Mouse (Mus musculus): ENCODE data around the gene Kifap3.

Kifap3 gene

DNA sequence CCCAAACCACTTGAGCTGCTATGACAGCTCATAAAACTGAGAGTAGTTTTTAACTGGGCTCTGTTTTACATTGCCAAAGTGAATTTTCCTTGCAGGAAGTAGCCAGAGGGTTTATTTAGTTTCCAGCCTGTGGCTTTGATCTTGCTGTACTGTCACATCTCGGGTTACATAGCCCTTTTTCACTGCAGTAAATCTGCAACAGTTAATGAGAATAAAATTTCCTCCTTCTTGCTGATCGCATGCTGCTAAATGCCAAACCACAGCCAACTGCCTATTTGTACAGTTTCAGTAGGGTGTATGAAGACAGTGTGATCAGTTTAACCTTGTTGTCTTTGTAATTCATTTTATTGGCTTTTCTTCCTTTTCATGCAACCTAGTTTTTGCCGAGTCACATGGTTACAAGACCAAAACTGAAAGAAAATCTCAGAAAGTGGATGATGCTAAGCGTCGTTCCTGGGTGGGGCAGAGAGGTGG lies 118.9 kb downstream of the Kifap3 start:
- no peak for DNase-seq

- no peak for DNase-seq
Measured at GRCm38 (mm10) chr1:163899575-163899974, 120.2 kb downstream of the Kifap3 start.

GRCm38 (mm10) chr1:163900168-163900567 lies 120.8 kb downstream of the Kifap3 start:
- DNase-seq, result no peak

DNA sequence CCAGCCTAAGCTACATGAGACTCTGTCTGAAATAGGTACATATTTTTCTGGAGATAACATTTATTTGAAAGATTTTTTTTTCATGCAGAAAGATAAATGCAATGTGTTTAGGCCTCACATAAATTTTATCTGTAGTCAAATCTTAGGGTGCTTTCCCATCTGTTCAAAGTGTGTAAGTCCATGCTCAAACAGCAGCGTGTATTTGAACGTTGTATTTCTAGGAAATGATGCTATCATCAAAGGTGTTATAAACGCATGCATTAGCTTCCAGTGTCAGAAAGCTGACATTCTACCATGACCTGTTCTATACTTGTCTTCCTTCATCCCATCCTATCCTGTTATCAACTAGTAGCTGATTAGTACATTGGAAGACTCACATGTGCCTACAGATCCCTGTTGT lies 124.0 kb downstream of the Kifap3 start:
- no peak for DNase-seq

GRCm38 (mm10) chr1:163907007-163907811 lies 127.8 kb downstream of the Kifap3 start:
- DNase-seq, result peak in 1 of 2 experiments; percentile 4

DNA sequence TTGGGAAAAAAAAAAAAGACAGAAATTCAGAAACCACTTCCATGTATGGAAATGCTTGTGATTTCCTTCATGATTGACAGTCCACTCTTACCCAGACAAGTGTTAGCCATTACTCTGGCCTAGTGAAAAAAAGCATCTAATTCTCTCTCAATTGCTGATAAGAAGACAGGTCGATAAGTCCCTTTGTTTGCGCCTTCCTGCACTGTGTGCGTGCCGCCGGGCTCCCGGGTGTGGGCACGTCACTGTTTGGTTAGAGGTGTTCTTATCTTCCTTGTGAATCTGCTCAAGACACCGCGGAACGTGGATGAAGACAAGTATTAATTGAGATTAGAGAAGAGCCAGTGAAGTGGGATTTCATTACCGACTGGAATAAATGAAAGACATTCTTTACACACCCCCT lies 129.0 kb downstream of the Kifap3 start:
- no peak for DNase-seq

DNA sequence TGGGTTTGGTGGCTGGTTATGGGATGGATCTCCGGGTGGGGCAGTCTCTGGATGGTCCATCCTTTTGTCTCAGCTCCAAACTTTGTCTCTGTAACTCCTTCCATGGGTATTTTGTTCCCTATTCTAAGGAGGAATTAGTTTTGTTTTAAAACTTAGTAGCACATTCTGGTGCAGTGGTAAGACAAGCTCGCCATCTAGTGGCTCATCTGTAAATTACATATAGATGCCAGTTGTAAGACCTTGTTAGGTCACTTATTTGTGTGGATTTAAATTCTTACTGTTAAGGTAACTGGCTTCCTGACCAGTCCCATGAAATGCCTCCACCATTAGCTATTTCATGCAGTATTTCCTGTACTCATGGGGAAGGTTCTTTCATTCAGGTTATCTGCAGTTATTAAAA lies 131.0 kb downstream of the Kifap3 start:
- DNase-seq, result peak in 1 of 2 experiments; percentile 19

DNA sequence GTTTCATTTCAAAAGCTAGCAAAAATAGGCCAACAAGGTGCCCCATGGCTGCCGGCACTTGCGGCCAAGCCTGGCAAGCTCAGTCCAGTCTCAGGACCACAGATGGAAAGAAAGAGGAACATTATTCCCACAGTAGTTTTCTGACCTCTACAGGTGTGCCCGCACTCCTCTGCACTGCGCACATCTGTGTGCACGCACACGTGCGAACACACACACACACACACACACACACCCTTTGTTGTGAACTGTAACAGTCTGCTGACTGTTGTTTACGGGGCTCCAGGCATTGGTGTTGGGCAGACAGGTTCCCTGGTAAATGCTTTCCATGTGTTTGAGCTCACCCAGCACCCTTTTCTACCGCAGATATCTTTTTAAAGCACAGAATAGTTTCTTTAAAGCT lies 131.4 kb downstream of the Kifap3 start:
- no peak for DNase-seq

DNA sequence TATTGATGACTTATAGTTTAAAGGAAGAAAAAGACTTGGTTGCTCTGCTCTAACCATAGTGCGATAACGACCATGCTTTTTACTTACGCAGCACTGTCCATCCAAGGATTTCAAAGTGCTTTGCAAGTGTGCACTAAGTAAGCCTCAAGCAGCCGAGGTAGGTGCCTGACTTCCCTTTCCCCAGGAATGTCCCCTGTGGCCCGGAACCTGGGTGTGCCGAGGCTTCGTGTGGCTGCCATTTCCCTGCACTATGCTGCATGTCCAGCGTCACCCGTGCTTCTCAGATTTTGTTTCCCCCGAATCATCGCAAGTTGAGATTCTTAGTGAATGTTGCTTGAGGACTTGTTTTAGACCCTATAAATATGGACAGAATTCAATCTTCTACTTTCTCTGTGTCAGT lies 132.6 kb downstream of the Kifap3 start:
- no peak for DNase-seq

DNA sequence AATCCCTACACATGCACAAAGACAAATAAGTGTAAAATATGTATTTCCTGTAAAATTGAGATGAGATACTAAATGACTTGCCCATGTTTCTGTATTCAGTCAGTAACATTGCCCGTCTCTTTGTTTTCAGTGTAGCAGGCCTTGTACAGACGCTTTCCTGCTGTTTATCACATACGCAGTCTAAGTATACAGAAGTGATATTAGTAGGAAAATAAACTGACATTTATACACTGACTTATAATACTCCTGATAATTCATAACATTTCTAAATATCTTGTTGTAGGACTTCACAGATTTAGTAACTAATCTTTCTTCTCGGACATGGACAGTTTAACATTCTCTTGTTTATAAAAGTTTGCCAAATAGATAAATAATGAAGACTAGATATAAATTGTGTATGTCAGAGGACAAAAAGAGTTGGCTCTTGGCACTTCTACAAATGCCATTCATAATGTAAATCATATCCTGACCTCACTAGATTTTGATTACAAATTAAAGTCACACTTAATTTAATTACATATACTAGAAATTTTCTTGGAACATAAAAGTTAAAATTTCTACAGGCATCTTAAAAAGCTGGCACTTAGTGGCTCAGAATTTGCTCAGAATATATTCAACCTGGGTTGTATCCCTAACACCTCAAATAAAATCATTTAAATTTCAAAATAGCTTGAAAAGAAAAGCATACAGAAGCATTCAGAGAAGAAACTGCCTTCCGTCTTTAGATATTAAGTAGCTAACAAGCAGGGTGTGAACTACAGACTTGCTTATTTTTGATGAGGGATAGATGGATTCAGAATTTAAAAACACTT lies 138.2 kb downstream of the Kifap3 start:
- no peak for DNase-seq

GRCm38 (mm10) chr1:163924093-163924492 lies 144.7 kb downstream of the Kifap3 start:
- DNase-seq, result no peak

DNA sequence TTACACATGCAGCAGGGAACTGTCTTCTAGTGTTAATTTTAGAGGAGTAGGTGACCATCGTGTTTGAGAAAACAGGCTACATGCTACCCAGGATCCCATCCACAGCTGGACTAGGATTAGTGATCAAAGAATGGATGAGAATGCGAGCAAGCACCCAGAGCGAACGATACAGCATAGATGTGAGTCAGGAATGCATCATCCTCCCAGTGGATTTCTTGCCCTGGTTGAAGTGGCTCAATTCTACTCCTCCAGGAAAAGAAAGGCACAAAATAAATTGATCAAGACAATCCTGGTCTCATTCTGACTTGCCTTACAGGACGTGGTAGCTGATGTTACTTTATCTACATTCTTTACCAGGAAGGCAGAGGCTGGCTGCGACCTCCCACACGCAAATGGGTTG lies 149.5 kb downstream of the Kifap3 start, which contains the start of gene Scyl3:
Gene Scyl3, plus strand, starts transcription at position 255 of the 400 bp plus-strand sequence.
- no peak for DNase-seq

DNA sequence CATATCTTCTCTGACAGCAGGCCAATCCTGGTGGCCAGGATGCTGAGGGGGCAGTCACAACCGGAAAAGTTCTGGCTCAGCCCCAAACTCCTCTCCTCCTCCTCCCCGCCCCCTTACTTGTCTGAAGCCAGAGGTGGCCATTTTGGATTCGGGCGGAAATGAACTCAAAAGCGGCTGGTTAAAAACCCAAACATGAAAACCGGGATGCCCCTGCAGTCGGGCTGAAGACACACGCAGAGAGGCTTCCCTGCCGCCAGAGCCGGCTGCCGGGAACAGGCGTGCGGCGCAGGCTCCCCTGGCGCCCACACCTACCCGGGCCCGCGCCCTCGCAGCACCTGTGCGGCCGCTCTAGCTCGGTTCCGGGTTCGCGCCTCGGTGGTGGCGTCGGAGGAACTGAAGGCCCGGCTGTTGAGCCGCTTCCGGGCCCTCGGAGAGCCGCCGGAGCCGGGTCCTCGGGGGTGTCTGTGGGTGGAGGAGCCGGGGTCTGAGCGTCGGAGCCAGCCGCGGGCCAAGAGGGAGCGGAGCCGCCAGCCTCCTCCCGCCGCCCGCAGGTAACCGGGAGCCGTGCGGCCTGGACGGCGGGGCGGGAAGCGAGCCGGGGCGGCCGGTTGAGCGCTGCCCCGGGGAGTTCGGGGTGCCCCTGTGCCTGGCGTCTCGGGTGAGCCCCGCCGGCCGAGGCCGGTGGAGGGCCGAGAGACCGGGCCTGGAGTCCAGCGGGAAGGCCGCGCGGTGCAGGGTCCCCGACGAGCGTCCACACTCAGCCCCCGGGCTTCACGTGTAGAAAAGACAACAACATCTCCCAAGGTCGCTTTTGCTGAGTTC lies 150.5 kb downstream of the Kifap3 start:
- DNase-seq, result peak; percentile 86 to 88

- DNase-seq, result no peak
Measured at GRCm38 (mm10) chr1:163930458-163930794, 151.0 kb downstream of the Kifap3 start.

DNA sequence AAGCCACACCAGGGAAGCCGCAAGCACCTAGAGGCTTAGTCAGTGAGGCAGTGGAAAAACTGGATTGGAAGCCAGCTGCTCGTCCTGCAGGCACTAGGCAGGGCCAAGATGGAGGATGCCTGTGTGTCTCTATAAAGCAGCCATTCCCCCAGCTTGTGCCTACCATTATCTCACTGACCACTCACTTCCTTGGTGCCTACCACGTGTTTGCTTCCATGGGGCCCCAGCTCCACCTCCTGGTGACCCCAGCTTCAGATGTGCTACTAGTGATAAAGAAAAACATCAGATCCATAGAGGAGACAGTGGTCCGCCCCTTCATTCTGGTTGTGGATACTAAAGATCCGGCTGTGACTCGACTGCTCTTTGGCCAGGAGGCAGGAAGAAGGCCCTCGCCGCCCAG lies 152.4 kb downstream of the Kifap3 start:
- no peak for DNase-seq

GRCm38 (mm10) chr1:163934591-163934990 lies 155.2 kb downstream of the Kifap3 start:
- DNase-seq, result no peak

DNA sequence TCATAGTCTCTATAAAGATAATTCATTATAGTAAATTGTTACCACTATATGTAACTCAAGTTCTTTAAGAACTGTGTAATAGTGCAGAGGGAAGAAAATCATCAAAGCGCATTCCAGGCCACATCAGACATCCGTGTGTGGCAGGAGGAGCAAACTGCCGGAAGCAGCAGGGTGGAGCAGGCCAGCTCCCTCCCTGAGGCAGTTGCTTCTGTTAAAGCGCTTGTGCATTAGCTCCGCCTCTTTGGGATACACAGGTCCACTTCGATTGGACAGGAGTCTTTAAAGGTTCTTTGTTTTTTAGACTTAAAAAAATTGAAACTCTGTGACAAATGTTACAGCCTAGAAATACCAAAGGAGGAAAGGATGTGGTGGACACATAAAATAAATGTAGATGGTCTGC lies 162.7 kb downstream of the Kifap3 start:
- DNase-seq, result no peak

GRCm38 (mm10) chr1:163953396-163953795 lies 174.0 kb downstream of the Kifap3 start:
- DNase-seq, result no peak

- DNase-seq, result no peak
Measured at GRCm38 (mm10) chr1:163958036-163958435, 178.7 kb downstream of the Kifap3 start.

DNA sequence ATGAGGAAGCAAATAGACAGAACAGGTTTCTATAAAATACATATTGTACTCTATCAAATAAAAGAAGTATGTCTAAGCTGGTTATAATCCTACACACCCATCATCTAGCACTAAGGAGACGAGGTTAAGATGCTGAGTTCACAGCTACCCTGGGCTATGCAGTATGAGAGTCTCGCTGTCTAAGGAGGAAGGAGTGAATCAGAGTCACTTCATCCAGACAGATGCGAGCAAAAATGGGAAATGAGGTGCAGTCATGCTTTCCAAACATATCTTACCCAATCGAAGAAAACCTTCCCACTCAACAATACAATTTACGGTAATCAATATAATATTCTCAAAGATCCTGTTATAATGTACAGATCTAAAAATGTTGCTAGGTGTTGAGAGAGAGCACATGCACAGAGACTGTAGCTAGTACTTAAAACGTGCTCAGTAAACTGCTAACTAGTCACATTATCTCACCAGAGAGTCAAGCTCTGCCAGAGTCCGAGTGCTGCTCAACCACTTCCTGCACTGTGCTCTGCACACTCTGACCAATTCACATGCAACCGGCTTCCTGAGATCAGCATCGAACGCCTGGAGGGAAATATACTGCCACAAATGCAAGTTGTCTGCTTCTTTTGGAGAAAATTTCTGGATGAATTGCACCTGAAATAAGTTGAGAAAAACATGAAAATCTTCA lies 184.8 kb downstream of the Kifap3 start:
- no peak for DNase-seq
